Mouse (Mus musculus) neural tube, embryonic 13.5 days (tissue): ENCODE measurements around the gene Got1. TPM values are rescaled to one million over a fixed set of nuclear protein-coding genes. Genes with fewer than 3 reads are reported as not detected.

Experiments used
- ATAC-seq: fragments of 200-750 bp; cut with Nextera tagmentation; 2 replicates; pipeline ENCODE4 v1.8.0; 2017; ENCODE audit warnings: low read depth, mild to moderate bottlenecking, moderate TSS enrichment, moderate library complexity
- H3K27ac ChIP-seq: fragments of 300-500 bp; sonication (generic); replicated peaks from 2 replicates; pipeline ENCODE4 v1.5.1; 2015; ENCODE audit warnings: moderate library complexity, mild to moderate bottlenecking, inconsistent platforms
- H3K27me3 ChIP-seq: fragments of 300-500 bp; sonication (generic); 2 replicates; pipeline ENCODE4 v1.6.1; 2015; ENCODE audit warnings: mild to moderate bottlenecking, inconsistent platforms
- H3K36me3 ChIP-seq: fragments of 300-500 bp; sonication (generic); 2 replicates; pipeline ENCODE4 v1.6.1; 2015; ENCODE audit warnings: mild to moderate bottlenecking, inconsistent platforms
- H3K4me1 ChIP-seq: fragments of 300-500 bp; sonication (generic); replicated peaks from 2 replicates; pipeline ENCODE4 v1.6.1; 2015; ENCODE audit warnings: inconsistent platforms
- H3K4me2 ChIP-seq: fragments of 300-500 bp; sonication (generic); 2 replicates; pipeline ENCODE4 v1.6.1; 2015; ENCODE audit warnings: inconsistent platforms, mild to moderate bottlenecking, moderate library complexity
- H3K4me3 ChIP-seq: fragments of 300-500 bp; sonication (generic); 2 replicates; pipeline ENCODE4 v1.5.1; 2015; ENCODE audit warnings: mild to moderate bottlenecking, inconsistent platforms
- H3K9ac ChIP-seq: fragments of 300-500 bp; sonication (generic); 2 replicates; pipeline ENCODE4 v1.6.1; 2015; ENCODE audit warnings: moderate library complexity, mild to moderate bottlenecking, inconsistent platforms
- H3K9me3 ChIP-seq: fragments of 300-500 bp; sonication (generic); 2 replicates; pipeline ENCODE4 v1.6.1; 2016; ENCODE audit warnings: inconsistent platforms
- WGBS: fragments of 180-500 bp; shearing (Covaris S2); methylation state at CpG from one replicate; pipeline ENCODE4 v1.1.7; 2015; 5-methylcytosine and 5-hydroxymethylcytosine counted together
- polyA plus RNA-seq: library from polyadenylated mRNA; unstranded; fragments of >200 nt; fragmentation: Nextera tagmentation; extraction: Ambion mirVana; gene quantifications from 2 replicates; pipeline ENCODE4 v1.2.1, GENCODE M21; 2015

Gene Got1
- 83.5 and 88.0 TPM in 2 replicates for polyA plus RNA-seq

DNA sequence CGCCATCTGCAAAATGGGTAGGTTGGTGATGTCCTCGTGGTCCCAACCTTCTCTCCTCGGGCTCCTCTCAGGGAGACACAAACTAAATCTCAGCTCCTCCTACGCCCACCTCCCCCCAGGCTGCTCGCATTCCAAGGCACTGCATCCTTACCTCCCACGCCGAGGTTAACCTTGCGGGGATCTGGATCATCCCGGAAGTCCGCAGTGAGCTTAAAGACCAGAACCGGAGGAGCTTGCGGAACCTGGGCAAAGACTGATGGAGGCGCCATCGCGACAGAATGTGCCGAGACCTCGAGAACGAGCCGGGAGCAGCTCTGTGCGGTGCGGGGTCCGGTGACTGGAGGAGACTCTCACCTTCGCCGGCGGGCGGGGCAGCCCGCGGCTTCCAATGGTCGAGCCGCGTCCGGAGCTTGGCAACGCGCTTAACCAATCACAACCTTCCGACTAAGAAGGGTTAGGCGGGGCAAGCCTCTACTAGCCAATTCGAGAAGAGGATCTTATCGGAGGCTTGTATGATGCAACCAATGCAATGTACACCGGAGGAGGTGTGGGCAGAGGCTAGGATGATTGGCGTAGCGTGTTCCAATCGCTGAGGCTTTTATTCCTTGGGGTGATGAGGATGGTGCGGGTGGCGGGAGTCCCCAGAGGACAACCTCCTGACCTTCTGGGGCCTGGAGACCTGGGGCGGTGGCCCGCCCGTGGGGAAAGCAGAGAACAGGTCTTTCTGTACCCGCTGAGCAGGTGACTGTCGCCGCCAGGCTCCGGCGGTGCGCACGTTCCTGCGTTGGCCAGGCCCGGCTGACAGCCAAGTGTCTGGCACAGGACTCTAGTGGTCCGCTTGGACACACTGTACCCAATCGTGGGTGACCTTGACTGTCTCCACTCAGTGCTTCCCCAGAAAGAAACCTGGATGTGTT is at the start of gene Got1:
Gene Got1, minus strand, starts transcription at position 419 of the 917 bp plus-strand sequence.
- H3K4me3 ChIP-seq = peak within 1 kb of the TSS; percentile 72
- H3K4me1 ChIP-seq = peaks cover 48% of the 10 kb centered on the region
- peak; percentile 100 for ATAC-seq
- H3K27ac ChIP-seq = peak within 1 kb of the TSS; percentile 85
- peak within 1 kb of the TSS; percentile 81 for H3K9ac ChIP-seq
- no peaks in the 10 kb centered on the region for H3K27me3 ChIP-seq
- under 1% methylated on average over 58 of the region's 58 CpGs for WGBS
- H3K9me3 ChIP-seq = no peaks in the 10 kb centered on the region
- no peaks in the 10 kb centered on the region for H3K36me3 ChIP-seq
- peak within 1 kb of the TSS; percentile 81 for H3K4me2 ChIP-seq

DNA sequence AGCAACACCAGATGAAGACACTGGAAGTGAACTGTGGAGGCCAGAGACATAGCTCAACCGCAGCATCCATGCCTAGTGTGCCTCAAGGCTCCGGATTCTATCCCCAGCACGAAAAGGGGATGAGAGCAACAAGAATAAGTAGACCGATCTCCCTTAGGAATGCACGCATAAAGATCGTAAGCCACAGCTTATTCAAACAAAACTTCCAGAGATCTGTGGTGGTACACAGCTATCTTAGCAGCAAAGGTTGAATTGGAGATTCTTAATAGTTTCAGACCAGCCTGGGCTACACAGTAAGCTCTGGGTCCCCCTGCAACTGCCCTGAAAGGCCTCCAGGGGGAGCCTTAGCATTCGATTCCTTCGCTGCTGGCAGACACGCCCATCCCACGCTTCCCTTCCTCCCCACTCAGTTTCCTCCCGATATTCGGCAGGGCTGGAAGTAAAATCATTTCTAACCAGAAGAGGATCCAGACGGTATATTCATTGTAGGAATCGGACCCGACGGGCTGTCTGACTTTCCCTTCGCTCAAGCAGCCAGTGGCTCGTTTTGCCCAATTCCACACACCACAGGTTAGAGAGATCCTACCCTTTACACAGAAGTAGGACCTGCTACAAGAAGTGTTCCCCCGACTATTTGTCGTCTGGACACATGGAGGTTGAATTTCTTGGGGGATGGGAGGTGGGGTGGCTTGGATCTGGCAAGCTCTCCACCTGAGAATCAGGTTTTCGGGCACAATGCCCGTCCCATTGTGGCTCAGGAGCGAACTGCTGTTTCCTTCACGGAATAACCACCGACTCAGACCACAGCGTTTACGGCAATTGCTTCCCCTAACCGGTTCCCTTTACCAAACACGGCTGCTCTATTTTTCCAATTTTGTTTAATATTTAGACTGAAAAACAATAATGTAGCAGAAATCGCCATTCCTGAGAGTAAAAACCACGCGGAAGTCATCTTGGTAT is 46.7 kb upstream of the Got1 start:
- peak overlapping the region; percentile 67 for H3K9ac ChIP-seq
- no peak overlapping the region for H3K27ac ChIP-seq

DNA sequence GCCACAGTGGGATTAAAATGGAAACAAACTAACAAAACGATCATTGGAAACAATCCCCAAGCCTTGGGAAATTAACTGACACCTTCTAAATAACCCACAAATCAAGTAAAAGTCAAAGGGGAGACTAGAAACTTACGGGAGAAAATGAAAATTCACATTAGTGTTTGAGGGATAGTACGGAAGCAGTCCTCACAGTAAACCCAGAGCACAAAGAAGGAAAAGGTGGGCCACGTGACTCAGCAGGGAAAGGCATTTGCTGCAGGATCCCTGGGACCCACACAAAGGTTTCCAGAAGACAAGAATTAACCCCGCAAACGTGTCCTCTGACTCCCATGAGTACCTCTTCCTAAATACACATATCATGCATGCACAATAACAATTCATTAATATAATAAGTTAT is 44.7 kb upstream of the Got1 start:
- H3K36me3 ChIP-seq = no peaks in the 10 kb centered on the region
- no peak overlapping the region for H3K4me2 ChIP-seq
- H3K4me3 ChIP-seq = no peak overlapping the region
- H3K4me1 ChIP-seq = peaks cover 8% of the 10 kb centered on the region
- H3K27ac ChIP-seq = no peak overlapping the region
- peaks cover 50% of the 10 kb centered on the region for H3K27me3 ChIP-seq
- WGBS = 59% methylated on average over 6 of the region's 6 CpGs
- no peak for ATAC-seq
- H3K9me3 ChIP-seq = no peaks in the 10 kb centered on the region
- H3K9ac ChIP-seq = no peak overlapping the region

More for the DNA sequence above, 46.7 kb upstream of the Got1 start:
- Histone ChIP-seq H3K4me2 (peak overlapping the region; percentile 78), H3K4me3 (peak overlapping the region; percentile 47), H3K9me3 (no peaks in the 10 kb centered on the region), H3K27me3 (peaks cover 62% of the 10 kb centered on the region), H3K36me3 (no peaks in the 10 kb centered on the region), H3K4me1 (peaks cover 8% of the 10 kb centered on the region)
- WGBS = 12% methylated on average over 32 of the region's 32 CpGs
- ATAC-seq = peak; percentile 93

DNA sequence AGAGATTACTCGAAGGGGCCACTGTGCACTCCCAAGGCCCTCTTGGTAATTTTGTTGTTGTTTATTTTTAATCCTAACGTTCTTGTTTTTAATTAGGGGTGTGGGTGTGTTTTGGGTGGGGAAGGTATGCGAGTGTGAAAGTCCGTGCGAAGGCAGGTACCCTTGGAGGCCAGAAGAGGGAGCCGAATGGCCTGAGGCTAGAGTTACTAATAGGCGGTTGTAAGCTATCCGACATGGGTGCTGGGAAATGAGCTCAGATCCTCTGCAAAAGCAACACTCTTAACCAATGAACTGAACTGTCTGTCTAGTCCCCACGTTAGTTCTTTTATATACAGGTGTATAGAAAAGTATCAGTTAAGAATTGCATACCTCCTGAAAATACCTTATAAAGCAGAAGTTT is 43.9 kb upstream of the Got1 start:
- Histone ChIP-seq H3K9ac (no peak overlapping the region), H3K4me2 (no peak overlapping the region), H3K27ac (no peak overlapping the region), H3K9me3 (no peaks in the 10 kb centered on the region), H3K4me1 (peaks cover 8% of the 10 kb centered on the region), H3K27me3 (peaks cover 42% of the 10 kb centered on the region), H3K36me3 (no peaks in the 10 kb centered on the region), H3K4me3 (no peak overlapping the region)
- 46% methylated on average over 9 of the region's 9 CpGs for WGBS
- no peak for ATAC-seq

DNA sequence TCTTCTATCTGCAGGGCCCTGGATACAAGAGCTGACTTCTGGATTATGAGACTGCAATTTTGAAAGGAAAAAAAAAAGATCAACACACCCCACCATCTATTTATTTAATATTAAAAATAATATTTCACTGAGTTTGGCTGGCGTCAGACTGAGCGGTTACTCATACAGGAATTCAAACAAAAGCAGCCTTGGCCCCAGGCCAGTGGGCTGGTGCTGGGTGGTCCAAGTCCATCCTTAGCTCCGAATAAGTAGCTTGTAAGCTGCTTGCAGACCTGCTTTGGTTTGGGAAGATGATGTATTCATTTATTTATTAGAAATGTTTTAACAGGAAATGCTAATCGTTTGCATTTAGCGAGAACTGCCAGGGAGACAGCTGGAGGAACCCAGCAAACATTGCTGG is 38.8 kb upstream of the Got1 start:
- H3K4me2 ChIP-seq = no peak overlapping the region
- H3K4me1 ChIP-seq = no peaks in the 10 kb centered on the region
- no peak overlapping the region for H3K27ac ChIP-seq
- no peak for ATAC-seq
- 82% methylated on average over 5 of the region's 5 CpGs for WGBS
- no peaks in the 10 kb centered on the region for H3K9me3 ChIP-seq
- peaks cover 12% of the 10 kb centered on the region for H3K27me3 ChIP-seq
- no peak overlapping the region for H3K9ac ChIP-seq
- no peak overlapping the region for H3K4me3 ChIP-seq
- no peaks in the 10 kb centered on the region for H3K36me3 ChIP-seq

DNA sequence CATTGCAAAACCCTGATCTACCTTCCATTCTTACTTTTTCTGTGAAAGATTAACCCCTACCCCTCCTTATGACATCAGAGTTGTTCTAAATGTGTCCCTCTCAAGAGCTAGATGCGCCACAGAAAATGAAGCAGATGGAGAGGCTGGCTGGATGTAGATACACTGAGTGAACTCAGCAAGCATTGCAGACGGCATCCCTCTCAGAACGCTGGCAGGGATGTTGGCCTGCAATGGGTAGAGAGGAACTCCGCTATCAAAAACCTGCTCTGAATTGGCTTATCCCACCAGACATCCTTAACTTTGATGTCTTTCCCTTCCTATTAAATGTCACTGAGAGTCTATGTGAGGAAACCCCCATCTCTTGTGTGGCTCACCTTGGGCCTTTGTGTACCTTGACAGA is 37.4 kb upstream of the Got1 start:
- Histone ChIP-seq H3K9me3 (no peaks in the 10 kb centered on the region), H3K4me2 (no peak overlapping the region), H3K4me3 (no peak overlapping the region), H3K9ac (no peak overlapping the region), H3K36me3 (no peaks in the 10 kb centered on the region), H3K27ac (no peak overlapping the region), H3K4me1 (no peaks in the 10 kb centered on the region), H3K27me3 (peaks cover under 1% of the 10 kb centered on the region; the same call in 1 of the 2 replicates)
- no peak for ATAC-seq
- WGBS = 87% methylated on average over 4 of the region's 4 CpGs

DNA sequence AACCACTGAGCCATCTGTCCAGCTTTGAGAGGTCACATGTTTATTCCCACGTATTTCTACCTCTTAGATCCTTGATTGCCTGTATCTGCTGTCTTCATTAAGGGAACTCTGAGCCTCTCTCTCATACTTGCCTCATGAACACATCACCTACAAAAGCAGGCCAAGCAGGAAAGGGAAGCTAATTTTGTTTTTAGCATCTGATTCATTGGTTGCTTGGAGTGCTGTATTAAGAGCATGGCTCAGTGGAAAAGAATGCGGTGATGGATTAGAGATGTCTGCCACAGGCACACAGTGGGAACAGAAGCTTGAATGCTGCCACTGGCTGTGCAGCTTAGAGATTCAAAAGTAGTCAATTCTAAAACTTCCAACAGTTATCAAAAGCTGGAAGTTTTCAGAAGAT is 35.8 kb upstream of the Got1 start:
- no peak for ATAC-seq
- Histone ChIP-seq H3K9me3 (no peaks in the 10 kb centered on the region), H3K27ac (no peak overlapping the region), H3K4me3 (no peak overlapping the region), H3K9ac (no peak overlapping the region), H3K36me3 (no peaks in the 10 kb centered on the region), H3K4me2 (no peak overlapping the region), H3K4me1 (no peaks in the 10 kb centered on the region), H3K27me3 (no peaks in the 10 kb centered on the region)
- WGBS = 88% methylated on average over 2 of the region's 2 CpGs

DNA sequence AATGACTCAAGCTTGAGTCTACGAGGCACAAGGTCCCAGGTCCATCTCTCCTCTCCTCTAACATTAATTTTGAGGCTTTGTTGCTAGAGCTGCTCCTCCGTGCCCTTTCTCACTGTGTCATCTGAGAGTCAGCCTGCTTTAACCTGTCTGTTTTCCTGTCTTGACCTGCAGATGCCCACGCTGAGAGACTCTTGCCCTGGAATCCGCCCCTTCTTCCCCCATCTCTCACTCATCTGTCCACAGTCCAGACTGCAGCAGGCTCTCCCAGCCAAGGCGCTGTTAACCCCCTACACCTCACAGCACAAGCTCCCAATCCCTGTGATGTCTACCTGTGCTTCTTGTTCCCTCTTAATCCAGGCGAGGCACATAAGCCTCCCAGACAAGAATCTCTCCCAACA is 27.1 kb upstream of the Got1 start:
- no peak for ATAC-seq
- Histone ChIP-seq H3K4me3 (no peak overlapping the region), H3K4me1 (peaks cover 8% of the 10 kb centered on the region), H3K4me2 (no peak overlapping the region), H3K9me3 (no peaks in the 10 kb centered on the region), H3K9ac (no peak overlapping the region), H3K27ac (no peak overlapping the region), H3K27me3 (no peaks in the 10 kb centered on the region), H3K36me3 (no peaks in the 10 kb centered on the region)
- 88% methylated on average over 6 of the region's 6 CpGs for WGBS

DNA sequence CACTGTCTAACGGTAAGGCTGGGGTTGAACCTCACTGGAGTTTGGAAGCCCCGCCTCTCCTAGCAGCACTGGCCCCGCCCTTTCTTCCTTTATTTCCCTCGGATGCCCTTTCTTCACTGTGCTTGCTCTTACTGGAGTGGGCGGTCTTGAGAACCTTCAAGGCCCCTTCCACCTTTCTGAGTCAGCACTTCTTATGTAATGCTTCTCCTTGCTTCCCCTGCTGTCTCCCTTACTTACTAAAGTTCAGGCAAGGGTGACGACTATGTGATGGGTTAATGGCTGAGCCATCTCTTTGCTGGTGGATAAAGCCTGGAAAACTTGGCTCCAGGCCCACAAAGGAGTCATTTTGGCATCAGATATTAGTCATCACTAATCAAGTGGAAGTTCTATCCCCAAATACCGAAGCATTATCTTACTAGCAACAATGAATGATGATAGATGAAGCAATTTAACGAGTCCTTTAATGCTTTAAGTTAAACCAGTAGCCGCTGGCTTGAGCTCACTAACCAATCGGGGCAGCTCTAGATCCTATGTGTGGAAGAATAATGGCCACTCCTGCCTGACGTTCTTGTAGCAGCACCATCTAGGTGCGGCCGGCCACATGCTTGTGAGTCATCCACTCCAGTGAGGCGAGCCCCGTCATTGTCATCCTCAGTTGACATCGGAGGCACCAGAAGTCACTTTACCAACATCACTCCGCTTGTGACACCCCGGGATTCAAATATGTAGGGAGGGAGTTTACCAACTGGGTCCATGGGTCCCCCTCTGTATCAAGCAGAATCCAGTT is 26.5 kb upstream of the Got1 start:
- Histone ChIP-seq H3K4me2 (no peak overlapping the region), H3K4me3 (no peak overlapping the region), H3K27me3 (no peaks in the 10 kb centered on the region), H3K27ac (no peak overlapping the region), H3K9me3 (no peaks in the 10 kb centered on the region), H3K9ac (no peak overlapping the region), H3K36me3 (no peaks in the 10 kb centered on the region), H3K4me1 (peaks cover 14% of the 10 kb centered on the region)
- WGBS = 83% methylated on average over 18 of the region's 18 CpGs
- no peak for ATAC-seq

DNA sequence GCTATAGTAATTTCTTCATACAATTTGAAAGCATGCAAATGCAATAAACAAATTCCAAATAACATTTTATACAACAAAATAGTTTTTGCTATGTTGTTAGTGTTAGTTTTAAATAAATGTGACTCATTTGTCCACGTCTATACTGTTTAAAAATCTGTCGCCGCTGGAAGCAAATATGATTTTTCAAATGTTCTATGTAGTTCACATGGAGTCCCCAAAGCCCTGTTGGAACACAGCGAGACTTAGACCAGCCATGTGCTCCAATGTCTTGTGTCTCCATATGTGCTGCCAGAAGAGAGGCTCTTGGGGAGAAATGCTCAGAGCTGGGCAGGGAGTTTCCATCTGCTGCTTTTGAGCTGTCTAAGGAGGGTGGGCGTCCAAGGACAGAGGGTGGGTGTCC is 23.7 kb upstream of the Got1 start:
- H3K27ac ChIP-seq = no peak overlapping the region
- H3K9me3 ChIP-seq = no peaks in the 10 kb centered on the region
- no peak overlapping the region for H3K4me2 ChIP-seq
- H3K36me3 ChIP-seq = no peaks in the 10 kb centered on the region
- H3K4me1 ChIP-seq = peaks cover 15% of the 10 kb centered on the region
- no peaks in the 10 kb centered on the region for H3K27me3 ChIP-seq
- H3K4me3 ChIP-seq = no peak overlapping the region
- H3K9ac ChIP-seq = no peak overlapping the region
- ATAC-seq = no peak
- 94% methylated on average over 5 of the region's 5 CpGs for WGBS

DNA sequence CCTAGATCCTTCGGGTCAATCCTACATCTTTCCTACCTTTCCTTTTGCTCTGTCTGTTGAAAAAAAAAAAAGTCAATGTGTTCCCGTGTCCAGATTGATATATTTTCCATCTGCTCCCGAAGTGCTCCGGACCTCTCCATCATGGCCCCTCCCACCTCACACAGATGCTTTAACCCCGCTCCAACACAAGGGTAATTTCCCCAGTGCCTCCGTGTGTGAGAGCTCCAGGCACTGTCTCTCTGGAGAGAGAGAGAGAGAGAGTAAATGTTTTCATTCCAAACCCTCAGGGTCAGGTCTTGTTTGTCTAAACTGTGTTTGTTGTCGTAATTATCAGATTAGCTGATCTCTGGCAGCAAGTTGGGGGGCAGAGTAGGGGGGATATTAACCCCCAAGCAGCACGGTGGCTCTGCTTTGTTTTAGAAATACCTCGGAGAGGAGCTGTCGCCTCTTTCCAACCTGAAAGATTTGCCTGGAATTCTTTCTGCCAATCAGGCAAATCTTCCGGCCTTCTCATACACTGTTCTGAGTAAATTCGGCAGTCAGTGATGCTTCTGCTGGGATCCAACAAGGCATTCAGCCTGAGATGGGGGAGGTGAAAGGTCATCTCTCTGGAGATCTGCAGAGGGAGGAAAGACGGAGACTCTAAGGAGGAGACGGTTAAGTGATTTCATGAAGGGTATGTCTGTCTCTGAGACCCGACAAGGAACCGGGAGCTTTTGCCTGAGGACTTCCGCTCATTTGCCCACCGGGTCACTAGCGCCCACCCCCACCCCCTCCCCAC is 22.1 kb upstream of the Got1 start:
- peak overlapping the region; percentile 42 for H3K4me2 ChIP-seq
- H3K36me3 ChIP-seq = no peaks in the 10 kb centered on the region
- WGBS = 8% methylated on average over 19 of the region's 19 CpGs
- ATAC-seq = no peak
- peak overlapping the region; percentile 8; the same call in 1 of the 2 replicates for H3K4me3 ChIP-seq
- H3K27me3 ChIP-seq = 0 out of 2 replicates have a peak, but pooled peaks cover 3% of the 10 kb centered on the region
- no peak overlapping the region; the same call in 1 of the 2 replicates for H3K27ac ChIP-seq
- peak overlapping the region; percentile 50 for H3K9ac ChIP-seq
- H3K4me1 ChIP-seq = peaks cover 15% of the 10 kb centered on the region
- no peaks in the 10 kb centered on the region for H3K9me3 ChIP-seq
